Mouse (Mus musculus) ES-Bruce4 (cell line): ENCODE data around the gene Vsx2. TPM values are rescaled to one million over a fixed set of nuclear protein-coding genes. Genes with fewer than 3 reads are reported as not detected.
"Not testable (repeated sequence)": the region's sequence is repeated elsewhere in the genome, so short reads cannot be mapped to it uniquely, and the experiment has no call there.

Experiments
- H3K27ac ChIP-seq: 2 replicates; pipeline ENCODE4 v1.5.1; 2012; ENCODE audit warnings: low read length, inconsistent platforms; ENCODE audit not compliant: insufficient read depth
- H3K27me3 ChIP-seq: 2 replicates; pipeline ENCODE4 v1.6.1; 2012; ENCODE audit warnings: mild to moderate bottlenecking, low read length, inconsistent platforms; ENCODE audit not compliant: control insufficient read depth, poor library complexity, insufficient read depth, severe bottlenecking
- H3K36me3 ChIP-seq: 2 replicates; pipeline ENCODE4 v1.6.1; 2012; ENCODE audit warnings: inconsistent platforms, mild to moderate bottlenecking, low read length, moderate library complexity; ENCODE audit not compliant: control insufficient read depth, poor library complexity, insufficient read depth, severe bottlenecking
- H3K4me1 ChIP-seq: one replicate; pipeline ENCODE4 v1.8.1; 2011; ENCODE audit warnings: low read length; ENCODE audit not compliant: control insufficient read depth, insufficient read depth
- H3K4me3 ChIP-seq: 2 replicates; pipeline ENCODE4 v1.5.1; 2011; ENCODE audit warnings: low read depth, mild to moderate bottlenecking, low read length
- H3K9ac ChIP-seq: 2 replicates; pipeline ENCODE4 v1.6.1; 2012; ENCODE audit warnings: low read depth, mild to moderate bottlenecking, inconsistent platforms; ENCODE audit not compliant: poor library complexity, severe bottlenecking
- H3K9me3 ChIP-seq: replicated peaks from 2 replicates; pipeline ENCODE4 v1.6.1; 2012; ENCODE audit warnings: mild to moderate bottlenecking, low read length, inconsistent platforms; ENCODE audit not compliant: control insufficient read depth, poor library complexity, insufficient read depth, severe bottlenecking
- CTCF ChIP-seq: IDR thresholded peaks from one replicate; pipeline ENCODE4 v1.8.1; 2011; ENCODE audit warnings: low read depth, low read length
- EP300 ChIP-seq: IDR thresholded peaks from 2 replicates; pipeline ENCODE4 v1.6.1; 2011; ENCODE audit warnings: low read depth, low read length; ENCODE audit not compliant: insufficient read depth
- POLR2A ChIP-seq: IDR thresholded peaks from one replicate; pipeline ENCODE4 v1.8.1; 2011; ENCODE audit warnings: low read length; ENCODE audit not compliant: insufficient read depth
- polyA plus RNA-seq: library from polyadenylated mRNA; stranded (reverse); fragments of >200 nt; gene quantifications from 2 replicates; pipeline ENCODE4 v1.2.4, GENCODE M21; 2011; ENCODE audit warnings: low read depth; ENCODE audit not compliant: missing spikeins, insufficient read depth, insufficient read length

Gene Vsx2
- polyA plus RNA-seq, 1 experiment: 0.18 TPM

- H3K27ac ChIP-seq: no peak overlapping the region
- no peaks in the 10 kb centered on the region for H3K36me3 ChIP-seq
- no peaks in the 10 kb centered on the region for H3K27me3 ChIP-seq
- H3K9me3 ChIP-seq: no peaks in the 10 kb centered on the region
- no peak overlapping the region for H3K4me3 ChIP-seq
- H3K4me1 ChIP-seq: peaks cover 9% of the 10 kb centered on the region
- H3K9ac ChIP-seq: no peak overlapping the region
- TF ChIP-seq POLR2A (no peak), EP300 (no peak), CTCF (no peak)
These were observed 37.4 kb upstream of the Vsx2 start for GRCm38 (mm10) chr12:84531906-84532829.

GRCm38 (mm10) chr12:84532830-84533199, 36.7 kb upstream of the Vsx2 start:
- H3K9ac ChIP-seq: no peak overlapping the region
- no peaks in the 10 kb centered on the region for H3K9me3 ChIP-seq
- no peak overlapping the region for H3K27ac ChIP-seq
- no peaks in the 10 kb centered on the region for H3K27me3 ChIP-seq
- peaks cover 9% of the 10 kb centered on the region for H3K4me1 ChIP-seq
- H3K4me3 ChIP-seq: no peak overlapping the region
- TF ChIP-seq POLR2A (no peak), CTCF (no peak), EP300 (no peak)
- no peaks in the 10 kb centered on the region for H3K36me3 ChIP-seq

- H3K9ac ChIP-seq: no peak overlapping the region
- peaks cover 9% of the 10 kb centered on the region for H3K4me1 ChIP-seq
- H3K9me3 ChIP-seq: no peaks in the 10 kb centered on the region
- H3K27ac ChIP-seq: 0 out of 2 replicates have a peak overlapping the region, but pooled peaks have one; percentile 11
- TF ChIP-seq POLR2A (no peak), EP300 (peak; percentile 73; the same call in 1 of the 2 replicates)
- H3K36me3 ChIP-seq: no peaks in the 10 kb centered on the region
- no peak overlapping the region for H3K4me3 ChIP-seq
- no peaks in the 10 kb centered on the region for H3K27me3 ChIP-seq
These were observed 35.7 kb upstream of the Vsx2 start for GRCm38 (mm10) chr12:84533706-84534486.

- not testable (repeated sequence) for H3K36me3 ChIP-seq, H3K9ac ChIP-seq, H3K4me1 ChIP-seq, H3K4me3 ChIP-seq, H3K27me3 ChIP-seq, H3K9me3 ChIP-seq, H3K27ac ChIP-seq
- TF ChIP-seq CTCF: peak; percentile 30
These were observed 30.0 kb upstream of the Vsx2 start for GRCm38 (mm10) chr12:84539537-84539936.

- Histone ChIP-seq H3K27me3 (no peaks in the 10 kb centered on the region), H3K36me3 (no peaks in the 10 kb centered on the region), H3K4me3 (no peak overlapping the region), H3K9me3 (no peaks in the 10 kb centered on the region), H3K4me1 (no peaks in the 10 kb centered on the region), H3K27ac (no peak overlapping the region), H3K9ac (no peak overlapping the region)
- TF ChIP-seq CTCF (no peak), EP300 (no peak), POLR2A (no peak)
These were observed 28.1 kb upstream of the Vsx2 start for GRCm38 (mm10) chr12:84541391-84541958.

GRCm38 (mm10) chr12:84546028-84546427, 23.5 kb upstream of the Vsx2 start:
- H3K27ac ChIP-seq: no peak overlapping the region
- H3K9me3 ChIP-seq: no peaks in the 10 kb centered on the region
- no peaks in the 10 kb centered on the region for H3K36me3 ChIP-seq
- H3K4me3 ChIP-seq: no peak overlapping the region
- H3K4me1 ChIP-seq: no peaks in the 10 kb centered on the region
- no peaks in the 10 kb centered on the region for H3K27me3 ChIP-seq
- H3K9ac ChIP-seq: no peak overlapping the region
- TF ChIP-seq CTCF (peak; percentile 84), EP300 (no peak), POLR2A (no peak)
